Comparison of ENCODE assay signal across 9 mouse cellular contexts in the genomic region with DNA sequence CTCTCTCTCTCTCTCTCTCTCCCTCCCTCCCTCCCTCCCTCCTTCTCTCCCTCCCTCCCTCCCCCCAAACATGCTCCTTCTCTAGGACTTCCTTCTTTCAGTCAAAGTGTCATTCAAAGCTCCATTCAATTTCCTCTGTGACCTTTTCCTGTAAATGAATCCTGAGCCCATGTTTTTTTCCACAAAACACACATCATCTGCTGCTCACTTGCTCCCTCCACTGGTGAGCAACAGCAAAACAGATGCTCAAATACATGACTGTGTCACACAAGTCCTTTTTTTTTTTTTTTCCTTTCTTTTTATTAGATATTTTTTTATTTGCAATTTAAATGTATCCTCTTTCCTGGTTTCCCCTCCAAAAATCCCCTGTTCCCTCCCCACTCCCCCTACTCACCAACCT.
DNase-seq lines count a peak whose midpoint lies in the region; ATAC-seq lines count a peak whose summit lies in the region.
"Had no signal": no experiment of that assay in that cellular context is flagged by ENCODE, and none has a peak within 500 bp of the region (broad histone marks: within the 10 kb centered on the region; RNA-seq: fewer than 3 reads in every experiment).

No protein-coding gene starts in this region.

- H3K4me1 ChIP-seq in hindbrain, embryonic 14.5 days (replicated peaks; ENCODE audit: control insufficient read depth, insufficient read depth, low read length) = no peaks in the 10 kb centered on the region
- no peaks in the 10 kb centered on the region for H3K4me1 ChIP-seq in hindbrain, embryonic 16.5 days (ENCODE audit: control insufficient read depth, insufficient read depth, low read depth, low read length)
- H3K4me1 ChIP-seq: embryonic facial prominence, embryonic 12.5 days had no signal

- no peak overlapping the region for H3K4me3 ChIP-seq in hindbrain, embryonic 14.5 days (replicated peaks; ENCODE audit: low read length)
- no peak overlapping the region for H3K4me3 ChIP-seq in hindbrain, embryonic 16.5 days (ENCODE audit: low read length)
- H3K4me3 ChIP-seq: embryonic facial prominence, embryonic 12.5 days had no signal

- H3K36me3 ChIP-seq in hindbrain, embryonic 14.5 days (replicated peaks; ENCODE audit: control insufficient read depth, insufficient read depth) = no peaks in the 10 kb centered on the region
- H3K36me3 ChIP-seq in hindbrain, embryonic 16.5 days (ENCODE audit: control insufficient read depth, insufficient read depth, low read length) = no peaks in the 10 kb centered on the region
- H3K36me3 ChIP-seq: embryonic facial prominence, embryonic 12.5 days had no signal

- peak; percentile 71 for DNase-seq in hindbrain, embryonic 14.5 days (ENCODE audit: low spot score)
- DNase-seq in urinary bladder, postnatal 25 days (ENCODE audit: low spot score) = peak; percentile 36
- no peak for DNase-seq in urinary bladder, postnatal 4 days (ENCODE audit: low spot score in 2 of 2)
- DNase-seq in c-Kit-positive CD71-negative TER-119-negative erythroid progenitor cells, embryonic 14.5 days (ENCODE audit: low read depth) = peak; percentile 18
- DNase-seq in kidney, postnatal 4 days = peak; percentile 75 to 82
- peak; percentile 48 for DNase-seq in right cerebral cortex, postnatal 14 days
- no peak for DNase-seq in cerebellum, adult 9-10 months

- no peak overlapping the region for H3K4me2 ChIP-seq in hindbrain, embryonic 14.5 days (replicated peaks)
- no peak overlapping the region for H3K4me2 ChIP-seq in hindbrain, embryonic 16.5 days (ENCODE audit: low read length)
- H3K4me2 ChIP-seq: embryonic facial prominence, embryonic 12.5 days had no signal

- no peak for ATAC-seq in hindbrain, embryonic 14.5 days (ENCODE audit: low FRiP score)
- ATAC-seq in hindbrain, embryonic 16.5 days = no peak

- no peak overlapping the region for H3K9ac ChIP-seq in hindbrain, embryonic 14.5 days
- no peak overlapping the region for H3K9ac ChIP-seq in hindbrain, embryonic 16.5 days (ENCODE audit: low read depth, low read length)
- H3K9ac ChIP-seq: embryonic facial prominence, embryonic 12.5 days had no signal

- no peak overlapping the region for H3K27ac ChIP-seq in hindbrain, embryonic 14.5 days
- H3K27ac ChIP-seq in hindbrain, embryonic 16.5 days (ENCODE audit: low read depth, low read length) = no peak overlapping the region
- H3K27ac ChIP-seq: embryonic facial prominence, embryonic 12.5 days had no signal

- no peaks in the 10 kb centered on the region for H3K27me3 ChIP-seq in hindbrain, embryonic 14.5 days (ENCODE audit: control insufficient read depth, insufficient read depth, low read length)
- H3K27me3 ChIP-seq in hindbrain, embryonic 16.5 days (replicated peaks; ENCODE audit: control insufficient read depth, insufficient read depth, low read length) = no peaks in the 10 kb centered on the region; the same call in 1 of the 2 replicates
- H3K27me3 ChIP-seq: embryonic facial prominence, embryonic 12.5 days had no signal

- no peaks in the 10 kb centered on the region for H3K9me3 ChIP-seq in hindbrain, embryonic 14.5 days (ENCODE audit: control insufficient read depth, low read length)
- no peaks in the 10 kb centered on the region for H3K9me3 ChIP-seq in hindbrain, embryonic 16.5 days (ENCODE audit: control insufficient read depth, low read length)
- H3K9me3 ChIP-seq: embryonic facial prominence, embryonic 12.5 days had no signal

Comparison
In these comparisons a context has a peak if more than half of its experiments do, and no peak if none do; other contexts are left out.
1. DNase-seq: peak in hindbrain, embryonic 14.5 days (single experiment), urinary bladder, postnatal 25 days (single experiment), c-Kit-positive CD71-negative TER-119-negative erythroid progenitor cells, embryonic 14.5 days (single experiment), kidney, postnatal 4 days (2 of 2) and right cerebral cortex, postnatal 14 days (single experiment); none in urinary bladder, postnatal 4 days (0 of 2) and cerebellum, adult 9-10 months (single experiment).